Mouse (Mus musculus) forebrain, embryonic 16.5 days (tissue): ENCODE results near the gene Fam84a. TPM values are rescaled to one million over a fixed set of nuclear protein-coding genes. Genes with fewer than 3 reads are reported as not detected.

Experiments used
- ATAC-seq: fragments of 200-750 bp; cut with Nextera tagmentation; 2 replicates; pipeline ENCODE4 v1.8.0; 2017; ENCODE audit warnings: mild to moderate bottlenecking, moderate library complexity
- H3K27ac ChIP-seq: fragments of 300-500 bp; sonication (generic); 2 replicates; pipeline ENCODE4 v1.5.1; 2014; ENCODE audit warnings: low read length, control low read depth
- H3K27me3 ChIP-seq: fragments of 300-500 bp; sonication (generic); replicated peaks from 2 replicates; pipeline ENCODE4 v1.6.1; 2014; ENCODE audit warnings: low read length; ENCODE audit not compliant: control insufficient read depth, insufficient read depth
- H3K36me3 ChIP-seq: fragments of 300-500 bp; sonication (generic); 2 replicates; pipeline ENCODE4 v1.6.1; 2014; ENCODE audit not compliant: control insufficient read depth, insufficient read depth
- H3K4me1 ChIP-seq: fragments of 300-500 bp; sonication (generic); replicated peaks from 2 replicates; pipeline ENCODE4 v1.6.1; 2014; ENCODE audit warnings: low read length; ENCODE audit not compliant: control insufficient read depth, insufficient read depth
- H3K4me2 ChIP-seq: fragments of 300-500 bp; sonication (generic); 2 replicates; pipeline ENCODE4 v1.6.1; 2014; ENCODE audit warnings: mild to moderate bottlenecking, low read length, control low read depth
- H3K4me3 ChIP-seq: fragments of 300-500 bp; sonication (generic); replicated peaks from 2 replicates; pipeline ENCODE4 v1.5.1; 2014; ENCODE audit warnings: mild to moderate bottlenecking, low read length, control low read depth
- H3K9ac ChIP-seq: fragments of 300-500 bp; sonication (generic); replicated peaks from 2 replicates; pipeline ENCODE4 v1.6.1; 2014; ENCODE audit warnings: low read depth, low read length, control low read depth
- H3K9me3 ChIP-seq: fragments of 300-500 bp; sonication (generic); 2 replicates; pipeline ENCODE4 v1.6.1; 2016; ENCODE audit warnings: low read length; ENCODE audit not compliant: control insufficient read depth
- WGBS: fragments of 180-500 bp; shearing (Covaris S2); extraction: QIAGEN DNeasy Blood & Tissue Kit; methylation state at CpG from one replicate; pipeline ENCODE4 v1.1.7; 2014; 5-methylcytosine and 5-hydroxymethylcytosine counted together
- polyA plus RNA-seq: library from polyadenylated mRNA; unstranded; fragments of >200 nt; fragmentation: Nextera tagmentation; extraction: Ambion mirVana; gene quantifications from 2 replicates; pipeline ENCODE4 v1.2.1, GENCODE M21; 2015

Gene Fam84a
- polyA plus RNA-seq, 1 experiment from 2014 or later: 88.9 TPM

DNA sequence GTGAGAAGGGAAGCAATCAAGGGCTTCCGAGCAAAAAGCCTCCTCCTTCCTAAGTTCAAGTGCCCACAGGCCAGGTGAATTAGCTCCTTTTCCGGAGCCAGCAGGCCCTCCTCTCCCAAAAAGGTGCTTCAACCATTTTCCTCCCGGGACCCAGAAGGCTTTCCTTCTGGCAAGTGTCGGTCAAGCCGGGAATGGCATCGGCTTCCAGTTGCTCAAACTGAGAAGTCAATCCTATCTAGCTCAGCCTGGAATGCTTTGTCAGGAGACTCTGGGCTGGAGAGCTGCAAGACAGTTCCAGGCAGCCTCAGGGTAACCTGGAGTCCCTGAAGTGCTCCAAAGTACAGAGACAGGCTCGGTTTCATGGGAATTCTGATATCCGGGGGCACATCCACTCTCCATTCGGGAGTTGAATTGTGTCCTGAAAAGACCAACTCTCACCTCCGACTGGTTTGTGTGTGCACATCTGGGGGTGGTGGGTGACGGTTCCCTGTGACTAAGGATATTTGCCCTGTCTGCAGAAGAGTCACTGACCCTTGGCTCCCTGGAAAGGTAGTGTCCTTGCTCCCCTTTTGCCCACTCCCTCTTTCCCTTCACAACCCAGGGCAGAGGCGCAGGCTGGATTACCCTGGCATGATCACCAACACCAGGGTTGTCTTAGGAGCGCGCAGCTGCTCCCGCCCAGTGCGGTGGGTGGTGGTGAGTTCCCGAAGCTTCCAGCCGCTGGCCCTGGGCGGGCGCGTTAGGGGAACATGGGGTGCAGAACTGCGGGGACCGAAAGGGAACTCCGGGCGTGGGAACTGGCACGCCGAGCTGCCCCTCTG lies 2.6 kb downstream of the Fam84a start:
- Histone ChIP-seq H3K27me3 (no peaks in the 10 kb centered on the region), H3K4me3 (peak overlapping the region; percentile 75), H3K36me3 (no peaks in the 10 kb centered on the region), H3K27ac (peak overlapping the region; percentile 44), H3K4me2 (peak overlapping the region; percentile 88), H3K4me1 (peaks cover 36% of the 10 kb centered on the region), H3K9ac (peak overlapping the region; percentile 72), H3K9me3 (no peaks in the 10 kb centered on the region)
- ATAC-seq: no peak
- 20% methylated on average over 27 of the region's 27 CpGs for WGBS

DNA sequence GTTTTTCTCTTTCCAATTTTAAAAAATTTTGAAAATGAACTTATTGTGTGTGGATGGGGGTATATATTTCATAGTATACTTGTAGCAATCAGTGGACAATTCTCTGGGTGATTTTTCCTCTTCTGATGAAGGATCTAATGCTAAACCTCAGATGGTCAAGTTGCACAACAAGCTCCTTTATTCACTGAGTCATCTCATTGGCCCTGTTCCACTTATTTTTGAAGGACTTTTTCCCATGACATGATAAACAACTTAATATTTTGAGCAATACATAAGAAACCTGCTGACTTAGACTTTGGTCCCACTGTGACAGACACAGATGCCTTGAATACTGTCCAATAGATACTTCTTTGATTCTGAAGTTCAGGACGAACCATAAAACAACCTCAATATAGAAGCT lies 14.8 kb downstream of the Fam84a start:
- no peaks in the 10 kb centered on the region for H3K9me3 ChIP-seq
- ATAC-seq: no peak
- no peak overlapping the region for H3K4me2 ChIP-seq
- WGBS: 88% methylated on average over 1 of the region's 1 CpGs
- no peak overlapping the region for H3K9ac ChIP-seq
- H3K27me3 ChIP-seq: no peaks in the 10 kb centered on the region
- no peak overlapping the region for H3K27ac ChIP-seq
- H3K4me1 ChIP-seq: peaks cover 3% of the 10 kb centered on the region; the same call in 1 of the 2 replicates
- no peak overlapping the region for H3K4me3 ChIP-seq
- H3K36me3 ChIP-seq: no peaks in the 10 kb centered on the region

DNA sequence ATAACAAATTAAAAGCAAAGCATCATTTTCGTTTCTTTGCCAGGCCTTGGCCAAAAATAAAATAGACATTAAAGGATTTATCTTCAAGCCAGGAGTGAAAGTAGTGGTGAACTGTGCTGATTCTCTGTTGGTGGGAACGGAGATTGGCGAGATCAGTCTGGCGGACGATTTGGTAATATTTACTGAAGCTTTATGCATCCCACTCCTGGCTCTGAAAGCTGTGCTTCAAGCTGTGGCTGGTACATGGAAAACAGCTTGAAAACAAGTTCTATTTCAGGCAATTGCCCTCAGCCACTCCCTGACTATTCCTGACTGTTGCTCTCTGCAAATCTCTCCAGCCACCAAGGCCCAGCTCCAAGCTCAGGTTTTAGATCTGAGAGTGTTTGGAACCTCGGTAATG lies 37.1 kb downstream of the Fam84a start:
- no peak for ATAC-seq
- H3K4me3 ChIP-seq: no peak overlapping the region
- no peaks in the 10 kb centered on the region for H3K36me3 ChIP-seq
- no peak overlapping the region for H3K27ac ChIP-seq
- no peak overlapping the region for H3K9ac ChIP-seq
- no peaks in the 10 kb centered on the region for H3K9me3 ChIP-seq
- no peaks in the 10 kb centered on the region for H3K4me1 ChIP-seq
- 88% methylated on average over 6 of the region's 6 CpGs for WGBS
- H3K27me3 ChIP-seq: no peaks in the 10 kb centered on the region
- H3K4me2 ChIP-seq: no peak overlapping the region

DNA sequence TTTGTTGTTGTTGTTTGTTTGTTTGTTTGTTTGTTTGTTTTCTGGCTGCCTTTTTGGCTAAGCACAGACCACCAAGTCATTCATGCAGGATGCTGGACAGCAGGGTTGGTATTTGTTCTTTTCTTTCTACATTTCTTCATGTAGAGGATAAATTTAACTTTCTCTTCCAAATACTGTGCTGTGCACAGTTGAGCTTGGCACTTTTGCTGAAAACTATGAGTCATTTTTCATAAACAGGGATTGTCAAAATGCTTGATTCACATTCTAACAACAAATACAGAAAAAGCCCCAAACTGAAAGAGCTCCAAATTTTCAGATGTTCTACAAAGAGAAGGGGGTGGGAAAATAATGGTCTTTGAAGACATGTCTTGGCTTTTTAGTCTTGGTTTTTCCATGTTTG lies 54.9 kb downstream of the Fam84a start:
- Histone ChIP-seq H3K4me3 (no peak overlapping the region), H3K27ac (no peak overlapping the region), H3K27me3 (no peaks in the 10 kb centered on the region), H3K4me1 (no peaks in the 10 kb centered on the region), H3K9ac (no peak overlapping the region), H3K9me3 (no peaks in the 10 kb centered on the region), H3K36me3 (no peaks in the 10 kb centered on the region), H3K4me2 (no peak overlapping the region)
- no peak for ATAC-seq
